16 mouse cellular contexts compared by ENCODE assay signal in the genomic region with DNA sequence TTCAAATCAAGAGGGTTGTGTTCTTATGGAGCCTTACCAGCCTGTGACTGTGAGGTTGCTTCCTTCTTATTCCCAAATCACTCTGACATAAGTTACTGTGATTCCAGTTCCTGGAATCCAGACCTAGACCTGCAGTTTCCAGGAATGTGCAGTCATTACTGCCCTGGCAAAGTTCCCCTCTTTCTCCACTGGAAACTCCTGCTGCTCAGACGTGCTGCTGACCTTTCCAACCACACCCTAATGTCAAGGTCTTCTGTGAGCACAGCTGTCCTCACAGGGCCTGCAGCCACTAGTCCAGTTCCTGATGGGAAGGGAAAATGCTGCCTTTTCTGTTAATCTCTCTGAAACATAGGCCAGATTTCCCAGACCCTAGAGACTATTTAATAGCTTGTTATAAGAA.
DNase-seq lines count a peak whose midpoint lies in the region; ATAC-seq and TF ChIP-seq lines count a peak whose summit lies in the region.
"Had no signal": no experiment of that assay in that cellular context is flagged by ENCODE, and none has a peak within 500 bp of the region (broad histone marks: within the 10 kb centered on the region; RNA-seq: fewer than 3 reads in every experiment).

No protein-coding gene starts in this region.

- H3K4me1 ChIP-seq in kidney, adult 2 months (ENCODE audit: control insufficient read depth, insufficient read depth, low read length) = peaks cover 5% of the 10 kb centered on the region; the same call in 1 of the 2 replicates
- H3K4me1 ChIP-seq in midbrain, embryonic 13.5 days (replicated peaks) = no peaks in the 10 kb centered on the region
- H3K4me1 ChIP-seq: embryonic facial prominence, embryonic 12.5 days; forebrain, embryonic 13.5 days; liver, embryonic 12.5 days; midbrain, embryonic 12.5 days; stomach, embryonic 15.5 days had no signal

- intact Hi-C loops in heart, postnatal 14 days (cut with DNase I) = no loop called here

- no peak overlapping the region for H3K9ac ChIP-seq in midbrain, embryonic 13.5 days (replicated peaks)
- H3K9ac ChIP-seq: embryonic facial prominence, embryonic 12.5 days; forebrain, embryonic 13.5 days; liver, embryonic 12.5 days; midbrain, embryonic 12.5 days; stomach, embryonic 15.5 days had no signal

- no peak overlapping the region for H3K27ac ChIP-seq in kidney, adult 2 months (ENCODE audit: insufficient read depth, low read depth, low read length)
- no peak overlapping the region for H3K27ac ChIP-seq in midbrain, embryonic 13.5 days
- H3K27ac ChIP-seq: embryonic facial prominence, embryonic 12.5 days; forebrain, embryonic 13.5 days; liver, embryonic 12.5 days; midbrain, embryonic 12.5 days; stomach, embryonic 15.5 days had no signal

- DNase-seq in adrenal gland, adult 2 months = peak; percentile 38
- no peak for DNase-seq in adrenal gland, postnatal 25 days
- peak; percentile 76 for DNase-seq in kidney, adult 2 months
- DNase-seq in kidney, adult 18-20 months = no peak
- DNase-seq in ZHBTc4 (ENCODE audit: low read depth, low spot score) = peak; percentile 60
- peak; percentile 8 to 14 for DNase-seq in heart, postnatal 14 days
- no peak for DNase-seq in right cerebral cortex, postnatal 25 days
- DNase-seq: cerebellum, postnatal 14 days; thymus, postnatal 4 days had no signal

- no peaks in the 10 kb centered on the region for H3K36me3 ChIP-seq in kidney, adult 2 months (ENCODE audit: control insufficient read depth, insufficient read depth, low read length)
- H3K36me3 ChIP-seq in midbrain, embryonic 13.5 days = no peaks in the 10 kb centered on the region
- H3K36me3 ChIP-seq: embryonic facial prominence, embryonic 12.5 days; liver, embryonic 12.5 days; midbrain, embryonic 12.5 days; stomach, embryonic 15.5 days had no signal

- no peak overlapping the region for H3K4me2 ChIP-seq in midbrain, embryonic 13.5 days (replicated peaks)
- H3K4me2 ChIP-seq: embryonic facial prominence, embryonic 12.5 days; forebrain, embryonic 13.5 days; liver, embryonic 12.5 days; midbrain, embryonic 12.5 days; stomach, embryonic 15.5 days had no signal

- WGBS in kidney, adult 2 months = 0% methylated on average over 1 of the region's 1 CpGs
- 50% methylated on average over 1 of the region's 1 CpGs for WGBS in midbrain, embryonic 13.5 days

- no peak overlapping the region for H3K4me3 ChIP-seq in kidney, adult 2 months (ENCODE audit: insufficient read depth, low read depth, low read length)
- H3K4me3 ChIP-seq in midbrain, embryonic 13.5 days (replicated peaks) = no peak overlapping the region
- H3K4me3 ChIP-seq: embryonic facial prominence, embryonic 12.5 days; forebrain, embryonic 13.5 days; liver, embryonic 12.5 days; midbrain, embryonic 12.5 days; stomach, embryonic 15.5 days had no signal

- no peaks in the 10 kb centered on the region for H3K9me3 ChIP-seq in midbrain, embryonic 13.5 days
- H3K9me3 ChIP-seq: embryonic facial prominence, embryonic 12.5 days; forebrain, embryonic 13.5 days; liver, embryonic 12.5 days; midbrain, embryonic 12.5 days; stomach, embryonic 15.5 days had no signal

- TF ChIP-seq POLR2A in kidney, adult 2 months (IDR thresholded peaks at IDR 0.05; ENCODE audit: low read depth, low read length) = no peak

- no peak for ATAC-seq in midbrain, embryonic 13.5 days
- ATAC-seq: forebrain, embryonic 13.5 days; hindbrain, embryonic 16.5 days; liver, embryonic 12.5 days had no signal

- H3K27me3 ChIP-seq in kidney, adult 2 months (replicated peaks; ENCODE audit: control insufficient read depth, insufficient read depth, low read length) = no peaks in the 10 kb centered on the region
- H3K27me3 ChIP-seq in midbrain, embryonic 13.5 days = no peaks in the 10 kb centered on the region
- H3K27me3 ChIP-seq: embryonic facial prominence, embryonic 12.5 days; forebrain, embryonic 13.5 days; liver, embryonic 12.5 days; midbrain, embryonic 12.5 days; stomach, embryonic 15.5 days had no signal

- no peak for TF ChIP-seq CTCF in kidney, adult 2 months (conservative IDR thresholded peaks at IDR 0.05; ENCODE audit: insufficient read depth, insufficient read length, low read depth, low read length)

Comparison
In these comparisons a context has a peak if more than half of its experiments do, and no peak if none do; other contexts are left out.
1. DNase-seq: peak in adrenal gland, adult 2 months (single experiment), kidney, adult 2 months (single experiment), ZHBTc4 (single experiment) and heart, postnatal 14 days (2 of 2); none in adrenal gland, postnatal 25 days (single experiment), kidney, adult 18-20 months (single experiment) and right cerebral cortex, postnatal 25 days (single experiment).